Mouse (Mus musculus) midbrain, embryonic 14.5 days (tissue): ENCODE data around the gene Impdh1. TPM values are rescaled to one million over a fixed set of nuclear protein-coding genes. Genes with fewer than 3 reads are reported as not detected.
"Not testable (repeated sequence)": the region's sequence is repeated elsewhere in the genome, so short reads cannot be mapped to it uniquely, and the experiment has no call there.

Source experiments
- ATAC-seq: fragments of 200-750 bp; cut with Nextera tagmentation; 2 replicates; pipeline ENCODE4 v1.8.0; 2017; ENCODE audit warnings: moderate number of reproducible peaks, moderate library complexity; ENCODE audit not compliant: low FRiP score, low TSS enrichment
- DNase-seq: peaks from one replicate; pipeline ENCODE4 v3.0.0-alpha.2; 2015
- H3K27ac ChIP-seq: fragments of 300-500 bp; sonication (generic); replicated peaks from 2 replicates; pipeline ENCODE4 v1.5.1; 2014; ENCODE audit warnings: mild to moderate bottlenecking, low read depth, low read length, moderate library complexity
- H3K27me3 ChIP-seq: fragments of 300-500 bp; sonication (generic); 2 replicates; pipeline ENCODE4 v1.6.1; 2014; ENCODE audit warnings: low read length, control low read depth, mixed read lengths; ENCODE audit not compliant: control insufficient read depth, insufficient read depth
- H3K36me3 ChIP-seq: fragments of 300-500 bp; sonication (generic); 2 replicates; pipeline ENCODE4 v1.6.1; 2014; ENCODE audit warnings: low read length, control low read depth; ENCODE audit not compliant: control insufficient read depth, insufficient read depth
- H3K4me1 ChIP-seq: fragments of 300-500 bp; sonication (generic); 2 replicates; pipeline ENCODE4 v1.6.1; 2014; ENCODE audit warnings: mild to moderate bottlenecking, antibody characterized with exemption, low read length, control low read depth; ENCODE audit not compliant: control insufficient read depth, insufficient read depth
- H3K4me2 ChIP-seq: fragments of 300-500 bp; sonication (generic); 2 replicates; pipeline ENCODE4 v1.6.1; 2014; ENCODE audit warnings: mild to moderate bottlenecking, low read length, moderate library complexity
- H3K4me3 ChIP-seq: fragments of 300-500 bp; sonication (generic); replicated peaks from 2 replicates; pipeline ENCODE4 v1.5.1; 2014; ENCODE audit warnings: low read depth, low read length
- H3K9ac ChIP-seq: fragments of 300-500 bp; sonication (generic); replicated peaks from 2 replicates; pipeline ENCODE4 v1.6.1; 2014; ENCODE audit warnings: mild to moderate bottlenecking, low read length, moderate library complexity
- H3K9me3 ChIP-seq: fragments of 300-500 bp; sonication (generic); 2 replicates; pipeline ENCODE4 v1.6.1; 2016; ENCODE audit warnings: low read length, control low read depth, mixed read lengths; ENCODE audit not compliant: control insufficient read depth
- WGBS: fragments of 180-500 bp; shearing (Covaris S2); extraction: QIAGEN DNeasy Blood & Tissue Kit; methylation state at CpG from one replicate; pipeline ENCODE4 v1.1.7; 2014; 5-methylcytosine and 5-hydroxymethylcytosine counted together
- polyA plus RNA-seq: library from polyadenylated mRNA; unstranded; fragments of >200 nt; fragmentation: Nextera tagmentation; extraction: Ambion mirVana; gene quantifications from 2 replicates; pipeline ENCODE4 v1.2.1, GENCODE M21; 2014

The Impdh1 gene
- polyA plus RNA-seq, 1 experiment from 2014 or later: 48.5 TPM

DNA sequence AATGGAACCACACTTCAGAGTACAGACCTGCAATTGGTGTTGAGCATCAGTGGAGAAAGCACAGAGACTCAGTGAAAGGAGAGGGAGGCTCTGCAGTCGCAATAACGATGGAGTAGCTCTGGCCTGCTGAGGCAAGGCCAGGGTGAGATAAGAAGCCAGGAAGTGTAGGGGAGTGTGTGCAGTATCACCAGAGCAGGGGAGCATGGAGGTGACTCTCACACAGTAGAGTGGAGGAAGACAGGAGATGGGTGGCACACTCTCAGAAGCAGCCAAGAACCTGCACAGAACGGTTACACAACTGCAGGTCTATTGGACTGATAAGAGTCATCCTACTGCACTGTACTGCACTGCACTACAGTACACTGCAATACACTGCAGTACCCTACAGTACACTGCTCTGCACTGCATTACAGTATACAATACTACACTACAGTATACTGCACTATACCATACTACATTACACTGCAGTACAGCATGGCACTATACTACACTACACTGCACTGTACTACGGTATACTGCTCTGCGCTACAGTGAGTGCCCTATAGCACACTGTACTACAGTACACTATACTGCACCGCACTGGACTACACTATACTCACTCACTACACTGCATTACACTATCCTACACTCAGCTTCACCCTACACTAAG is 13.2 kb upstream of the Impdh1 start:
- DNase-seq (no peak), ATAC-seq (no peak)
- 89% methylated on average over 6 of the region's 6 CpGs for WGBS
- H3K4me1 ChIP-seq: no peaks in the 10 kb centered on the region
- H3K4me2 ChIP-seq: no peak overlapping the region
- H3K27me3 ChIP-seq: no peaks in the 10 kb centered on the region
- H3K9me3 ChIP-seq: no peaks in the 10 kb centered on the region
- no peak overlapping the region for H3K9ac ChIP-seq
- no peaks in the 10 kb centered on the region for H3K36me3 ChIP-seq
- H3K4me3 ChIP-seq: no peak overlapping the region
- H3K27ac ChIP-seq: no peak overlapping the region

DNA sequence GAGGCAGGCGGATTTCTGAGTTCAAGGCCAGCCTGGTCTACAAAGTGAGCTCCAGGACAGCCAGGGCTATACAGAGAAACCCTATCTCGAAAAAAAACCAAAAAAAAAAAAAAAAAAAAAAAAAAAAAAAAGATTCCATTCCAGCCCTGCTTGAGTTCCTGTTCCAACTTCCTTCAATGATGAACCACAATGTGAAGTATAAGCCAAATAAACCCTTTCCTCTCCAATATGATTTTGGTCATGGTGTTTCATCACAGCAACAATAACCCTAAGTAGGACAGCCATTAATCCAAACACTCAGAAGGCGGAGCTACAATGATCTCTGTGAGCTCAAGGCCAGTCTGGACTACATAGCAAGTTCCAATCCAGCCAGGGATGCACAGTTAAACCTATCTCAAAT is 1.6 kb upstream of the Impdh1 start:
- H3K27ac ChIP-seq, H3K4me3 ChIP-seq, DNase-seq, ATAC-seq, H3K4me2 ChIP-seq, H3K9ac ChIP-seq, H3K27me3 ChIP-seq, H3K36me3 ChIP-seq, H3K9me3 ChIP-seq: not testable (repeated sequence)
- 86% methylated on average over 3 of the region's 3 CpGs for WGBS
- H3K4me1 ChIP-seq: peaks cover 32% of the 10 kb centered on the region

GRCm38 (mm10) chr6:29215181-29215580 is 983 bp downstream of the Impdh1 start:
- 7% methylated on average over 9 of the region's 9 CpGs for WGBS
- no peaks in the 10 kb centered on the region for H3K36me3 ChIP-seq
- H3K4me2 ChIP-seq: peak overlapping the region; percentile 96
- peak overlapping the region; percentile 62 for H3K4me3 ChIP-seq
- ATAC-seq: no peak
- DNase-seq: peak; percentile 28
- peaks cover 8% of the 10 kb centered on the region; the same call in 1 of the 2 replicates for H3K27me3 ChIP-seq
- H3K27ac ChIP-seq: no peak overlapping the region
- no peaks in the 10 kb centered on the region for H3K9me3 ChIP-seq
- H3K4me1 ChIP-seq: peaks cover 48% of the 10 kb centered on the region
- H3K9ac ChIP-seq: peak overlapping the region; percentile 70; the same call in 1 of the 2 replicates

- Histone ChIP-seq H3K4me1 (peaks cover 52% of the 10 kb centered on the region), H3K4me3 (no peak overlapping the region; the same call in 1 of the 2 replicates), H3K36me3 (no peaks in the 10 kb centered on the region), H3K9me3 (no peaks in the 10 kb centered on the region), H3K4me2 (peak overlapping the region; percentile 96), H3K9ac (no peak overlapping the region), H3K27me3 (peaks cover 8% of the 10 kb centered on the region; the same call in 1 of the 2 replicates), H3K27ac (no peak overlapping the region)
- DNase-seq (no peak), ATAC-seq (no peak)
- 28% methylated on average over 5 of the region's 5 CpGs for WGBS
Observed at GRCm38 (mm10) chr6:29214776-29215175, 1.4 kb downstream of the Impdh1 start.

- H3K4me2 ChIP-seq: no peak overlapping the region; the same call in 1 of the 2 replicates
- 0% methylated on average over 1 of the region's 1 CpGs for WGBS
- peaks cover 53% of the 10 kb centered on the region for H3K4me1 ChIP-seq
- H3K27ac ChIP-seq: no peak overlapping the region
- H3K36me3 ChIP-seq: no peaks in the 10 kb centered on the region
- H3K9ac ChIP-seq: no peak overlapping the region
- DNase-seq: peak; percentile 49
- no peaks in the 10 kb centered on the region for H3K9me3 ChIP-seq
- ATAC-seq: no peak
- H3K4me3 ChIP-seq: no peak overlapping the region
- peaks cover 8% of the 10 kb centered on the region; the same call in 1 of the 2 replicates for H3K27me3 ChIP-seq
Observed at GRCm38 (mm10) chr6:29214245-29214644, 1.9 kb downstream of the Impdh1 start.

GRCm38 (mm10) chr6:29213436-29213835 is 2.7 kb downstream of the Impdh1 start:
- DNase-seq (no peak), ATAC-seq (no peak)
- H3K9ac ChIP-seq: no peak overlapping the region
- H3K4me2 ChIP-seq: no peak overlapping the region
- no peaks in the 10 kb centered on the region for H3K9me3 ChIP-seq
- H3K4me1 ChIP-seq: peaks cover 53% of the 10 kb centered on the region
- WGBS: 52% methylated on average over 5 of the region's 5 CpGs
- no peaks in the 10 kb centered on the region for H3K36me3 ChIP-seq
- H3K4me3 ChIP-seq: 0 out of 2 replicates have a peak overlapping the region, but pooled peaks have one; percentile 5
- peaks cover 8% of the 10 kb centered on the region; the same call in 1 of the 2 replicates for H3K27me3 ChIP-seq
- no peak overlapping the region for H3K27ac ChIP-seq

- 0 out of 2 replicates have a peak, but pooled peaks cover under 1% of the 10 kb centered on the region for H3K36me3 ChIP-seq
- DNase-seq (peak; percentile 88), ATAC-seq (peak; percentile 82)
- H3K4me3 ChIP-seq: peak overlapping the region; percentile 64
- peak overlapping the region; percentile 83 for H3K9ac ChIP-seq
- under 1% methylated on average over 50 of the region's 66 CpGs for WGBS
- peak overlapping the region; percentile 91 for H3K27ac ChIP-seq
- H3K4me1 ChIP-seq: peaks cover 53% of the 10 kb centered on the region
- H3K27me3 ChIP-seq: peaks cover 8% of the 10 kb centered on the region; the same call in 1 of the 2 replicates
- H3K9me3 ChIP-seq: no peaks in the 10 kb centered on the region
- H3K4me2 ChIP-seq: peak overlapping the region; percentile 84
Observed at GRCm38 (mm10) chr6:29211806-29212492, 4.2 kb downstream of the Impdh1 start.

DNA sequence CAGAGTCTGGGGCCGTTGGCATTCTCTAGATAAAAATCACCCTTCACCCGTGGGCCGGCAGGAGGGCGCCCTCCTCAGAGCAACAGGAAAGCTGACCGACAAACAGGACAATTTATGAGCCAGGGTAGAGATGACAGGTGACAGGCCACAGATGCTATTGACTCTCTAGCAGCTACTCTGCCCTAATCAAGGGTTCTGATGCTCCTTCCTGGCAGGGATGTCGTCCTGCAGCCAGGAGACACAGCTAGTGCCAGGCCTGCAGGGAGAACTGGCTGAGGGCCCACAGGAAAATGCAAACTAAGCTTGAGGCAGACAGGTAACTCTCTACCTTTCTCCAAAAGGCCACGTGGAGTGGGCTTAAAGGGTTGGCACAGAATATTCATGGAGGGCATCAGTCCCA is 5.0 kb downstream of the Impdh1 start:
- peaks cover 8% of the 10 kb centered on the region; the same call in 1 of the 2 replicates for H3K27me3 ChIP-seq
- DNase-seq (peak; percentile 17), ATAC-seq (no peak)
- H3K4me2 ChIP-seq: peak overlapping the region; percentile 84
- H3K27ac ChIP-seq: peak overlapping the region; percentile 91
- H3K4me3 ChIP-seq: peak overlapping the region; percentile 64
- H3K9me3 ChIP-seq: no peaks in the 10 kb centered on the region
- WGBS: 34% methylated on average over 7 of the region's 7 CpGs
- H3K9ac ChIP-seq: peak overlapping the region; percentile 83
- H3K36me3 ChIP-seq: peaks cover 8% of the 10 kb centered on the region
- H3K4me1 ChIP-seq: peaks cover 48% of the 10 kb centered on the region
